Mouse (Mus musculus): ENCODE results near the gene Mospd3.

DNA sequence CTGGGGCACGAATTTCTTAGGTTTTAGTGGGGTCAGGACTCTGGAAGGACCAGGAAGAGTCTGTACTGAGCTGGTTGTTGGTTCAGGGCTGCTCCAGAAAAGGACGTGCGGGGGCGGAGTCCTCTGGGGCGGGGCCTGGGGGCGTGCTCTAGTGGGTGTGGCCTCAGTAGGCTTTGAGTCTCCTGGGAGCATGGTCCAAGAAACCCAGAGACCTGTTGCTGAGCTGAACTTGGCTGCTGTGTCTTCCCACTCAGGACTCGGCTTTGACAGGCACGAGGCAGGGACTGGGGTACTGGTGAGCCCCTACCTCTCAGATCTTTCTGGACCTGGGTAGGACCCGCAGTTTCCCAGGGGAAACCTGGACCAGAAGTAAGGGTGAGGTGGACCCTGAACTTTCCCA, 31.2 kb downstream of the Mospd3 start, which contains the start of gene Tfr2:
- TF ChIP-seq ZNF384 (IDR thresholded peaks at IDR 0.05; ENCODE audit: low read depth, low read length) (no peak), CHD2 (IDR thresholded peaks at IDR 0.05; ENCODE audit: low read depth, low read length) (no peak)

Measured in ES-E14 (cell line).